Mouse (Mus musculus) bone marrow, adult 2 months (tissue): ENCODE data around the gene Nrxn2. TPM values are rescaled to one million over a fixed set of nuclear protein-coding genes. Genes with fewer than 3 reads are reported as not detected.

Source experiments
- H3K27ac ChIP-seq: fragments of 200-500 bp; 2 replicates; pipeline ENCODE4 v1.5.1; 2012; ENCODE audit warnings: low read depth, mild to moderate bottlenecking, control low read depth, inconsistent platforms, low read length; ENCODE audit not compliant: control insufficient read depth, poor library complexity, insufficient read depth
- H3K4me1 ChIP-seq: fragments of 200-500 bp; 2 replicates; pipeline ENCODE4 v1.6.1; 2011; ENCODE audit warnings: low read length; ENCODE audit not compliant: control insufficient read depth, insufficient read depth
- H3K4me3 ChIP-seq: fragments of 200-500 bp; replicated peaks from 2 replicates; pipeline ENCODE3; 2011; ENCODE audit warnings: mild to moderate bottlenecking, low read depth, low read length, control low read depth; ENCODE audit not compliant: control insufficient read depth
- CTCF ChIP-seq: fragments of 200-500 bp; IDR thresholded peaks from 2 replicates; pipeline ENCODE4 v1.5.1; 2011; ENCODE audit warnings: low read length, control low read depth; ENCODE audit not compliant: control insufficient read depth, insufficient read depth
- POLR2A ChIP-seq: fragments of 200-500 bp; IDR thresholded peaks from 2 replicates; pipeline ENCODE4 v1.6.1; 2011; ENCODE audit warnings: low read depth, mild to moderate bottlenecking, control low read depth, low read length, borderline replicate concordance; ENCODE audit not compliant: control insufficient read depth
- WGBS: fragments of 180-500 bp; shearing (Covaris S2); methylation state at CpG from one replicate; pipeline ENCODE4 v1.1.7; 2018; 5-methylcytosine and 5-hydroxymethylcytosine counted together
- polyA plus RNA-seq: library from polyadenylated mRNA; stranded (reverse); fragments of >200 nt; gene quantifications from 2 replicates; pipeline ENCODE4 v1.2.4, GENCODE M21; 2011; ENCODE audit warnings: low replicate concordance; ENCODE audit not compliant: missing spikeins, insufficient read depth, insufficient read length

Gene Nrxn2
- polyA plus RNA-seq, 1 experiment, result 8.8 TPM

DNA sequence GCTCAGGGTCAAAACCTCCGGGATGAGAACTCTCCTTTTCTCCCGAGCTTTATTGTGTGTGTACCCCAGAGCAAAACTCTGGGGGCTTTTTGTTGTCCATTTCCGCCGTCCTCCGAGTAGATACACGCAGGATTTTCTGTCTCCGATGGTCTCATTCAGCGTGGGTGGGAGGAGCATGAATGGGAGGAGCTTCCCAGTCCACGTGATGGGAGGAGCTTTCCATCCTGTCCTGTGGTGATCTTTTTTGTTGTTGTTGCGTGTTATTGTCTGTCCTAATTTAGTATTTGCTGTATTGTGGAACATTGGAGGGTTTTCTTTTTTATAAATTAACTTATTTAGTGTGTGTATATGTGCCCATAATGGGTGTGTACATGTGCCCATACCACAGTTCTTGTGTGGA is 13.1 kb upstream of the Nrxn2 start:
- Histone ChIP-seq H3K4me1 (peaks cover 4% of the 10 kb centered on the region; the same call in 1 of the 2 replicates), H3K27ac (no peak overlapping the region), H3K4me3 (no peak overlapping the region)
- TF ChIP-seq CTCF (no peak), POLR2A (no peak)
- 79% methylated on average over 10 of the region's 10 CpGs for WGBS

GRCm38 (mm10) chr19:6407109-6407508 is 11.4 kb upstream of the Nrxn2 start:
- Histone ChIP-seq H3K4me1 (peaks cover 4% of the 10 kb centered on the region; the same call in 1 of the 2 replicates), H3K4me3 (no peak overlapping the region), H3K27ac (no peak overlapping the region)
- 88% methylated on average over 8 of the region's 8 CpGs for WGBS
- no peak for TF ChIP-seq POLR2A

DNA sequence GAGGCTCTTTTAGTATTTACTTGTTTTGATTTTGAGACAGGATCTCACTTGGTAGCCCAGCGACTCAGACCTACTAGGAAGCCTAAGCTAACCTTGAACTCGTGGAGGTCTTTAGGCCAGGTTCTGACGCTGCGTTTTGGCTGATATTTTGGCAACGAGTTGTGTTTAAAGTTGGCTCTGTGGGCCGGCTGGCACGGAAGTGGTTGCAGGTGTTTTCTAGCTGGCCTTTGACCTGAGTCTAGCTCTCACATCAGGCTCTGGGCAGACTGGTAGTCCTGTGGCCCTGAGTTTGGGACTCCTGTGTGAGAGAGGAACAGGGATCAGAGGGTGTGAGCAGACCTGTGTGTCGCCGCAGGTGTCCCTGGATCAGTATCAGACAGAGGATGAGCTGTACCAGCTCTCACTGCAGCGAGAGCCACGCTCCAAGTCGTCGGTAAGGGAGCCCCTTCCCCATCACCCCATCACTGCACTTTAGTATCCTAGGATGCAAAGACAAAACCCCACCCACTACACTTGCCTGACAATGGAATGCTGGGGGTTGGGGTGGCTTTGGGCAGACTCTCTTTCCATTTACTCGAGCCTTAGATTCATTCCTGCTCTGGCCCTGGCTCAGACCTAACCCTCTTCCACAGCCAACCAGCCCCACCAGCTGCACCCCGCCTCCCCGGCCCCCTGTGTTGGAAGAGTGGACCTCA is 10.6 kb upstream of the Nrxn2 start:
- Histone ChIP-seq H3K4me3 (no peak overlapping the region), H3K4me1 (no peaks in the 10 kb centered on the region; the same call in 1 of the 2 replicates), H3K27ac (no peak overlapping the region)
- TF ChIP-seq CTCF (no peak), POLR2A (no peak)
- 87% methylated on average over 16 of the region's 16 CpGs for WGBS

- H3K4me1 ChIP-seq, result no peaks in the 10 kb centered on the region; the same call in 1 of the 2 replicates
Measured at GRCm38 (mm10) chr19:6408749-6409148, 9.8 kb upstream of the Nrxn2 start.

DNA sequence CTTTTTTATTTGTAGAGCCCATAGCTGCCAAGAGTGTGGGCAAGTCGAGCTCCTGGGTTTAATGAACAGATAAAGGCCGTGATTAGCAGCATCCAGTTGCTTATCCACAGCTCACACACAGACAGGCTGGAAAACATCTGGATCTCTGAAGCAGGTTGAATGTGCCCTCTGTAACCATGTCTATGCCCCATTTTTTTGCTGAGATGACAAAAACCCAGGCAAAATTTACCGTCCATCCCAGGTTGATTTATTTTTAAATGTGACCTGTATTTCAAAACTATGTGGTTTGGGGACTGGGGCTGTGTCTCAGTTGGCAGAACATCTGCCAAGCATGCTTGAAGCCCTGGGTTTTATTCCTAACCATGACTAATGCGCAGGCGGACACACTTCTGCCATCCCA is 9.4 kb upstream of the Nrxn2 start:
- Histone ChIP-seq H3K27ac (no peak overlapping the region), H3K4me1 (no peaks in the 10 kb centered on the region; the same call in 1 of the 2 replicates), H3K4me3 (no peak overlapping the region)
- WGBS, result 65% methylated on average over 5 of the region's 5 CpGs
- TF ChIP-seq CTCF (no peak), POLR2A (no peak)

More at GRCm38 (mm10) chr19:6408749-6409148, 9.8 kb upstream of the Nrxn2 start:
- Histone ChIP-seq H3K27ac (no peak overlapping the region), H3K4me3 (no peak overlapping the region)
- WGBS, result 56% methylated on average over 8 of the region's 8 CpGs
- TF ChIP-seq POLR2A (no peak), CTCF (no peak)

- TF ChIP-seq CTCF (no peak), POLR2A (no peak)
- no peaks in the 10 kb centered on the region; the same call in 1 of the 2 replicates for H3K4me1 ChIP-seq
- H3K4me3 ChIP-seq, result no peak overlapping the region
- 68% methylated on average over 5 of the region's 5 CpGs for WGBS
- H3K27ac ChIP-seq, result no peak overlapping the region
Measured at GRCm38 (mm10) chr19:6409936-6410335, 8.6 kb upstream of the Nrxn2 start.

DNA sequence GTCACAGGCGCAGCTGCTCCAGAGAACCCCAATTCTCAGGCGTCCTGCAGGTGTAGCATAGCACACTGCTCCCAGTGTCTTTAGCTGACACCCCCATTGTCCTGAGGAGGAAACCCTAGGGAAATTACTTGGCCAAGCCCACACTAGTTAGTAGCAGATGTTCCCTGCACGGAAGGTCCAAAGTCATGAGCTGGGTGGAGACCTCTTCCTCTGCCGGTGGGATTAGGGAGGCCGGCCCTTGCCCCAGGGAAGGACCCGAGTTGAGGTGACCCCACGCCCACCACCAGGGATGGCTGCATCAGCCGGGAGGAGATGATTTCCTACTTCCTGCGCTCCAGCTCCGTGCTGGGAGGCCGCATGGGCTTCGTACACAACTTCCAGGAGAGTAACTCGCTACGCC is 5.7 kb upstream of the Nrxn2 start:
- TF ChIP-seq POLR2A (no peak), CTCF (no peak)
- Histone ChIP-seq H3K27ac (no peak overlapping the region), H3K4me3 (no peak overlapping the region), H3K4me1 (no peaks in the 10 kb centered on the region; the same call in 1 of the 2 replicates)
- WGBS, result 86% methylated on average over 14 of the region's 14 CpGs

DNA sequence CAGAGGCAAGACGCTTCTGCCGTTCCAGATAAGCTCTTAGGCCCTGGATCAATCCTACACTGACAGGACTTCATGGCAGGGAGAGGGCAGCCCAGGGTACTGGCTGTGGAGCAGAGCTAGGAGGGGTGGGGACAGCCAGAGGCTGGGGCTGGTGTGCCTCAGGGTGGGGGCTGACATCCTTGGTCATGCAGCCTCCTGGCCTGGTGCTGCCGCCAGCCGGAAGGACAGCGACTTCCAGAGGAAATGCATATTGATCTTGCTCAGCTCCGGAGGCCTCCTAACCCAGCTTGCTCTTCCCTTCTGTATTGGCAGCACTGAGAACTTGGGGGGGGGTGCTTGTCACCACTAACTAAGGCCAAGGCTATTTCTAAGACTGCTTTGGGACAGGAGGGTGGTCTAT is 3.1 kb upstream of the Nrxn2 start:
- Histone ChIP-seq H3K27ac (no peak overlapping the region), H3K4me1 (no peaks in the 10 kb centered on the region), H3K4me3 (no peak overlapping the region)
- no peak for TF ChIP-seq POLR2A
- TF ChIP-seq CTCF, result no peak
- WGBS, result 72% methylated on average over 6 of the region's 6 CpGs
